Mouse (Mus musculus): ENCODE results near the gene Tdrd7.

- no peak for TF ChIP-seq CTCF (IDR thresholded peaks at IDR 0.05; ENCODE audit: control insufficient read depth, insufficient read depth, insufficient replicate concordance, low read depth, low read length)
- no peak for TF ChIP-seq POLR2A (IDR thresholded peaks at IDR 0.05; ENCODE audit: control insufficient read depth, low read depth, low read length)
These were observed 96.3 kb downstream of the Tdrd7 start for GRCm38 (mm10) chr4:46061259-46061962.

Measured in testis, adult 2 months (tissue).